Mouse (Mus musculus) testis, postnatal 14 days (tissue): ENCODE measurements around the gene Ceacam15.
"Not testable (repeated sequence)": the region's sequence is repeated elsewhere in the genome, so short reads cannot be mapped to it uniquely, and the experiment has no call there.

ENCODE experiments used
- DNase-seq: peaks from one replicate; pipeline ENCODE4 v3.0.0; 2021; ENCODE audit warnings: low spot score

Ceacam15 gene

GRCm38 (mm10) chr7:16675605-16676004 lies at the start of gene Ceacam15:
Ceacam15 (minus strand) TSS chr7:16675705.
- DNase-seq, result no peak

DNA sequence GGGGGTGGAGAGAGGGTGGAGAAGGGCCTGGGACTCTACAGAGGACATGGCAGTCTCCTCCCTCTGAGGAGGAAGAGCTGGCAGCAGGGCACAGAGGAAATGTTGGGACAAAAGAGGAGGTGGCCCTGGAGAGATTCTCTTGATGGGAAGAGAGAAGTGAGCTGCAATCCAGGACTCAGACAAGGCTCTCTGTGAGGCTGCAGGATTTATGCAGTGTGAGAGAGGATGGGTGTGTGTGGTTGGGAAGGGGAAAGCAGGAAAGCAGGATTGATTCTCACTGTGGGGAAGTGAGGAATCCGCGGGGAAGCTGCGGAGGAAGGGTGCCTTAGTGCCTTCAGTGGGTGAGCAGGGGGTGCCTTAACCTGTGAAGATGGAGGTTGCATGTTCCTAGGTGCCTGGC lies 47.0 kb upstream of the Ceacam15 start:
- not testable (repeated sequence) for DNase-seq

GRCm38 (mm10) chr7:16721629-16722028 lies 46.1 kb upstream of the Ceacam15 start, which contains the start of gene Ceacam9:
Ceacam9 (plus strand) TSS chr7:16721929.
- DNase-seq, result no peak

GRCm38 (mm10) chr7:16716456-16717152 lies 41.1 kb upstream of the Ceacam15 start:
- DNase-seq, result not testable (repeated sequence)

DNA sequence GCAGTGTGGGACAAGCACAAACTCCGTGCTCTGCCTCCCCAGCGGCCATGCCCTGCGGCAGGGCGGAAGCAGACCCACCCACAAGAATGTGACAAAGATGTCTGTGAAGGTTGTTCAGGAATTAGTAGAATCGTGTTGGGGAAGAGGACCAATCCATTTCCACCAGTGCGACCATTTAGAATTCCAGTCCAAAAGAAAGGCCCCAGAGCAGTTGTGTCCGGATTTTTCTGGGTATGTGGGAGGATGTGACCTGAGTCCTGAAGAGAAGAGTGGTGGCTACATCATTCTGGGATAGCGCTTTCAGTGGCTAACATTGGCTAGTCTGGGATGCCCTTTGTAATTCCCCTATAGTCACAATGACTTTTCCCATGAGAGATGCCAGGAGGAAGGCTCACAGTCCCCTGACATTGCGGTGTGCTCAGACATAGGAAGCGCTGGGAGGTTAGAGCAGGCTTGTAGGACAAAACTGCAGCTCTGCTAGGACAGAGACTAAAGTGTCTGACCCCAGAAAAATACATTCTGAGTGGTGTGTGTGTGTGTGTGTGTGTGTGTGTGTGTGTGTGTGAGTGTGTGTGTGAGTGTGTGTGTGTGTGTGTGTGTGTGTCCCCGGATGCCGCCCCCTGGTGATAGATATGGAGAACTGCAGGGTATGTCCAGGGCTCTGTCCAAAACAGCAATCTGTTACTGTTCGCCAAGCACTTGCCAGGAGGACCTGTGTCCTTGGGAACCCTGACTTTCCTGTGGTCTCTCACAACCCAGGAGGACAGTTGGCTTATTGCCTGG lies 37.3 kb upstream of the Ceacam15 start:
- no peak for DNase-seq

DNA sequence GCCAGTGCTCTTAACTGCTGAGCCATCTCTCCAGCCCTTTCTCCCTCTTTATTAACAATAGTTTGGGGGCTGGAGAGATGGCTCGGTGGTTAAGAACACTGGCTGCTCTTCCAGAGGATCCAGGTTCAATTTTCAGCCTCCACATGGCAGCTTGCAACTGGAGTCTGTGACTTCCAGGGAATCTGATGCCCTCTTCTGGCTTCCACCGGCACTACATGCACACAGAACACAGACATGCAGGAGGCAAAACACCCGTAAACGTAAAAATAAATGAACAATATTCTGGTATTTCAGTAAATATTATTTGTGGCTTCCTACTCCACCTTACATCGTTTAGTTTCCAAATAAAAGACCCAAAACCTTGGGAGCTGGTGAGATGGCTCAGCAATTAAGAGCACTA lies 35.1 kb upstream of the Ceacam15 start:
- DNase-seq, result no peak

- DNase-seq, result no peak
These were observed 32.7 kb upstream of the Ceacam15 start for GRCm38 (mm10) chr7:16708244-16708643.

GRCm38 (mm10) chr7:16706385-16706784 lies 30.9 kb upstream of the Ceacam15 start:
- DNase-seq, result no peak

DNA sequence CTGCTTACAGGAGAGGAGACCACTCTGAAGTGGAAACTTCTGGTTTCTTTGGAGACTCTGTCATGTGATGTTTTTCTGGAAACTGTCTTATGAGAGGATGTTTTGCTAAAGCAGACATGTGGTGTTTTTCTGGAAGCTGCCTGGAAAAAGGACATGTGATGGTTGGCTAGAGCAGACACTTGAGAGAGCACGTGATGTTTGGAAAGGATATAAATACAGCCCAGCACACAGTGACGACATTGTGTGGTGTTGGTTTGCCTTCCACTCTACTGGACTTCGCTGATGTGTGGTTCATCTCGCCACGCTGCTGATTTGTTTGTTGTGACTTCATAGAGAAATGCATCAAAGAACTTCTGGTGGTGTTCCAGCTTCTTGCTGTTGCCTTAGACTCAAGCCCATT lies 25.1 kb upstream of the Ceacam15 start:
- DNase-seq, result no peak

DNA sequence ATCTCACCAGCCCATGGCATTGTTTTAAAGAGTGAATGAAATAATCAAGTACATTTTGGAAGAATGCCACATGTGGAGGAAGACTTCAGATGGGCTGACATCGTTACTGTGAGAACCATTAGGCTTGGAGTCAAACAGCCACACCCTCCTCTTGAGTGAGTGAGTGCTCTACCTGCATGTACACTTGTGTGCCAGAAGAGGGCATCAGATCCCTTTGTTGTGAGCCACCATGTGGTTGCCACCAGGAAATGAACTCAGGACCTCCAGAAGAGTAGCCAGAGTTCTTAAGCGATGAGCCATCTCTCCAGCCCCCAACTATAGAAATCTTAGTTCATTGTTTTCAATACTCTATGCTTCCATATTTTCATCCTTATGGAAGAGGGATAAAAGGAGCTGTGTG lies 23.5 kb upstream of the Ceacam15 start:
- no peak for DNase-seq

DNA sequence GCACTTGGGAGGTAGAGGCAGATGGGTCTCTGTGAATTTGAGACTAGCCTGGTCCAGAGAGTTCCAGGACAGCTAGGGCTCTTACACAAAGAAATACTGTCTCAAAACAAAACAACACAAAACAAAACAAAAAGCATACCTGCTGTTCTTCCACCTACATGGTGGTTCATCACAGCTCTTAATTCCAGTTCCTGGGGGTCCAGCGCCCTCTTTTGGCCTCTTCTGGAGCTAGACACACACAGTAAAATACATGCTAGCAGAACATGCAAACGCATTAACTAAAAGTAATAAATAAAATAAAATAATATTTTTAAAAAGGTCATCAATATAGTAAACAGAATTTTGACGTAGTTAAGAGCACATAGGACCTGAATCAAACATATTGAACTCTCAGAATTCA lies 19.5 kb upstream of the Ceacam15 start:
- DNase-seq, result no peak

DNA sequence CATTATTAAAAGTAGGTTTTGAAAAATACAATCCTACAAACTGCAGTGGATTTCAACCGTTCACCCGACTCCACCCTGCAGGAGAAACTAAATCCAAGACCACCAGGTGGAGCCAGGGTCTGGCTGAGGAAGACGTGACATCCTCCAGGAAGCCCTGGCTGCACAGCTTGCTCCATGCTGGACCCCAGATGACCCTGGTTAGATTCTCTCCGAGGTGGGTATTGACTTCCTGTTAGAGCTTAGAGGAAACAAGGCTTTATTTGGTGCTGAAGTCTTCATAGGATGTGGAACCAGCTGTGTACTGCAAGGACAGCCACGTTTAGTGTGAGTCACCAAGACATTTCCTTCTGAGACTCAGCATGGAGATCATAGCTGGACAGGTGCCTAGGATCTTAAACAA lies 13.7 kb upstream of the Ceacam15 start:
- DNase-seq, result no peak

GRCm38 (mm10) chr7:16680194-16680593 lies 4.7 kb upstream of the Ceacam15 start:
- DNase-seq, result not testable (repeated sequence)

- not testable (repeated sequence) for DNase-seq
These were observed 806 bp downstream of the Ceacam15 start for GRCm38 (mm10) chr7:16674699-16675098.

GRCm38 (mm10) chr7:16673823-16674222 lies 1.7 kb downstream of the Ceacam15 start:
- DNase-seq, result no peak

GRCm38 (mm10) chr7:16668331-16668930 lies 7.1 kb downstream of the Ceacam15 start:
- DNase-seq, result not testable (repeated sequence)

- no peak for DNase-seq
These were observed 31.2 kb downstream of the Ceacam15 start for GRCm38 (mm10) chr7:16644260-16644659.

- DNase-seq, result not testable (repeated sequence)
These were observed 32.4 kb downstream of the Ceacam15 start for GRCm38 (mm10) chr7:16643106-16643505.

DNA sequence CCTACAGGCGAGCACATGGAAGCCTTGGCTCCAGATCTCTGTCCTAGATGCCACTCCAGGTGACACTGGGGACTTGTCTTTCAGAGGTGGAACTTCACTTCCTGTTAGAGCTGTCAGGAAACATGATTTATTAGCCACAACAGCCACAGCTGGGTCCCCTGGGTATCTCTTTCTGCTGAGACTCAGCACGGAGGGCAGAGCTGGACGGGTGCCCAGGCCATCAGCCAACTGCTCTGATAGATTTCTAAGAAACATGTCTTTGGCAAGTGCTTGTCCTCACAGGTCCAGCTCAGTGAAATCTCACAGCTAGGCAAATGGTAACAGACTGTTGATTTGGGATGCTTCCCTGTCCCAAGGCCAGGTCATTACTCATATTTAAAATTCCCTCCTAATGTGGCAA lies 36.5 kb downstream of the Ceacam15 start:
- DNase-seq, result peak; percentile 53

GRCm38 (mm10) chr7:16635116-16635515 lies 40.4 kb downstream of the Ceacam15 start:
- DNase-seq, result no peak

DNA sequence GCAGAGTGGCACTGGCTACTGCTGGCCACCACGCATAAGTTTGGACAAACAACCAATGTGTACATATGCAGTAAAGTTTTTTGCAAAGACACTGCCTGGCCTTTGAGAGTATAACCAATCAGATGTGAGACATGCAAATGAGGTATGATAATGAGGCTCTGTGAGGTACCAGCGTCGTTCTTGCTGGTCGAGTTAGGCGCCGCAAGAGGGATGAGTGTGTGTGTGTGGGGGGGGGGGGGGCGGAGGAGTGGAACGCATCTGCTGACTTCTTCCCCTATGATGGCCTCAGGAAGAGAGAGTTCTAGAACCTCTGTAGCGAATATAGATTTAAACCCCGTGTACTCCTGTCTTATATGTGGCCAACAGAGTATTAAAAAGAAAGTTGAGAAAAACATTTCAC lies 41.6 kb downstream of the Ceacam15 start:
- DNase-seq, result not testable (repeated sequence)

GRCm38 (mm10) chr7:16631932-16632331 lies 43.6 kb downstream of the Ceacam15 start:
- DNase-seq, result no peak

DNA sequence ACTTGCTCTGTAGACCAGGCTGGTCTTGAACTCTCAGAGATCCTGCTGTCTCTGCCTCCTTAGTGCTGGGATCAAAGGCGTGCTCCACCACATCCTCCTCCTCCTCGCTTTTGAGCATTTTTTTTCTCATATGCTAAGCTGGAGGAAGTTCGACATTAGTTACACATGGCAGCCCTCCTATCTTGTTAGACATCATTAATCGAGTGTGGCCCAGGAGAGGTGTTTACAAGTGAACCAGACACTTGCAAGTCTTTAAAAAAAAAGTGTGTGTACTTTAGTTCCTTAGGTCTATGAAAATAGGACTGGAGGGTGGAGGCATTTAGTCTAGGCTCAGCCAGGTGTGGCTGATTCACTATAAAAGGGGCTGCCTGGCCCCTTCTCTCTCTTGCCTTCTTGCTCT lies 44.5 kb downstream of the Ceacam15 start:
- no peak for DNase-seq
